Mouse (Mus musculus) lung, postnatal 0 days (tissue): Measurements from ENCODE around the gene Trim80.

ENCODE experiments used
- CTCF ChIP-seq: IDR thresholded peaks from 2 replicates; pipeline ENCODE4 v1.5.1; 2016; ENCODE audit warnings: antibody characterized with exemption, mild to moderate bottlenecking
- EP300 ChIP-seq: IDR thresholded peaks from 2 replicates; pipeline ENCODE4 v1.6.1; 2016; ENCODE audit warnings: antibody characterized with exemption, mild to moderate bottlenecking, control low read depth

DNA sequence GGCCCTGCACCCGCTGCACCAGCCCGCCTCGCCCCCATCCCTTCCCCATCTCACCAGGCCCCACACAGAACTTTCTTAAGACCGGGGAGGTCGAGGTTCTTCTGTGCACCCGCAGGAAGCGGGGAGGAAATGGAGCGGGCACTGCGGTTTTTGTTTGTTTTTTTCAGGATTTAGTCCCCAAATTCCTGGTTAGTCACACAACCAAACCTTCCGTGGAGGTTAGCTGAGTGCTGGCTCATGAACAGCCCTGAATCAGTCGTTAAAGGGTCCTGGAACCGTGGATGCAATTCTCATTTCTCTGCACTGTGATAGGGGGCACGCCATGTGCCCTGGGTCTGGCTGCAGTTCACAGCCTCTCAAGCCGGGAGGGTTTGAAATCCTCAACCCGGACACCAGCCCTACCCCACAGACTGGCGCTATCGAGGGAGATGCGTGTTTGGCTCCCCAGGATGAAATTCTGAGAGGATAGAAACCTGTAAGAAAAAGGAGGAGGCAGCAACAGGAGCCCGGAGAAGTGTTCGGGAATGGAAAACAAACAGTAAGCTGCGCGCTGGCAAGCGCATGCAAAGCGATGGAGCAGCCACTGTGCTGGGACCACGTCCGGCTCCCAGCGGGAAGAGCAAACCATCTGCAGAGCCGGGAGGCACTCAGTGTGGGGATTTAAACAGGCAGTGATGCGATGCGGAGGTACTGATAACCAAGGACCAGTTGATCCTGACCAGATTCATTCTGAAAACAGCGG lies 4.6 kb upstream of the Trim80 start:
- TF ChIP-seq CTCF (no peak), EP300 (no peak)
